Mouse (Mus musculus): ENCODE data around the gene Lilr4b.
"Not testable (repeated sequence)": the region's sequence is repeated elsewhere in the genome, so short reads cannot be mapped to it uniquely, and the experiment has no call there.

Lilr4b gene

GRCm38 (mm10) chr10:51480397-51480796, at the start of gene Lilr4b, which contains the start of gene Gm49339:
Gene Lilr4b, plus strand, starts transcription at chr10:51480632.
Gene Gm49339, plus strand, starts transcription at chr10:51480612.
- not testable (repeated sequence) for DNase-seq

GRCm38 (mm10) chr10:51432940-51433339, 47.5 kb upstream of the Lilr4b start:
- no peak for DNase-seq

- DNase-seq = no peak
Observed at GRCm38 (mm10) chr10:51435684-51436083, 44.7 kb upstream of the Lilr4b start.

- no peak for DNase-seq
Observed at GRCm38 (mm10) chr10:51451610-51452009, 28.8 kb upstream of the Lilr4b start.

- no peak for DNase-seq
Observed at GRCm38 (mm10) chr10:51453616-51454298, 26.7 kb upstream of the Lilr4b start.

DNA sequence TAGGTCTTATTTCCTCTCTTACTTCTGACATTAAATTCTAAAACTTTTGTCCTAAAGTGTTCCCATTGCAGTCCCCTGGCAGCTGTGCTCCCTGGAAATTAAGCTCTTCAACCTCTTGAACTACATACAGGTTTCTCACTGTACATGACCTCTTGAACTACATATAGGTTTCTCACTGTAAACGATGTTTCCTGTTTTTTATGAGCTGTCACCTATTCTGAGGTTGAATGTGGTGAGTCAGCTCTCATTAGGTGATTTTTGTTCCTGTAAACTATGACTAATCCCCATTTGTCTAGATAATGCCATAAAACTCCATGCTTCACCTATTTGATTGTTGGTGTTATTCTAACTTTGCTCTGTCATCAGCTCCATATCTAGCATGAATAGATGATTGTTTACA, 26.1 kb upstream of the Lilr4b start:
- DNase-seq = no peak

- no peak for DNase-seq
Observed at GRCm38 (mm10) chr10:51455762-51456161, 24.7 kb upstream of the Lilr4b start.

- DNase-seq = no peak
Observed at GRCm38 (mm10) chr10:51456369-51456768, 24.1 kb upstream of the Lilr4b start.

DNA sequence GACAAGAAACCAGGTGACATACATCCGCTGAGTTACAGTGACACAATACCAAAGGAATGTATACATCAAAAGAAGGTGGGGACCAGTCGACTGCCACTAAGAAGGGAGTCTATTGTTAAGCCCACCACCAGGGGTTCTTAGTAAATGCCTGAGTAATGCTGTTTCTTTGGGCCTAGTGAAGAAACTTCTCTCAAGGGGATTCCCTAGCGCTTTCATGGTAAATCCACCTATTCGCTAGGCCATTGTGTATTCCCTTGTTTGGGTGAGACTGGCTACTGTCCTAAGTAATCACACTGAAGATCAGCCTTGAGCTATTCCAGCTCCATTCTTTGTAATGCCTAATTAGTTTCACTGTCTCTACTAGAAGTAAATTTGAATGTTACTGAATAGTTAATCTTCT, 16.6 kb upstream of the Lilr4b start:
- DNase-seq = not testable (repeated sequence)

DNA sequence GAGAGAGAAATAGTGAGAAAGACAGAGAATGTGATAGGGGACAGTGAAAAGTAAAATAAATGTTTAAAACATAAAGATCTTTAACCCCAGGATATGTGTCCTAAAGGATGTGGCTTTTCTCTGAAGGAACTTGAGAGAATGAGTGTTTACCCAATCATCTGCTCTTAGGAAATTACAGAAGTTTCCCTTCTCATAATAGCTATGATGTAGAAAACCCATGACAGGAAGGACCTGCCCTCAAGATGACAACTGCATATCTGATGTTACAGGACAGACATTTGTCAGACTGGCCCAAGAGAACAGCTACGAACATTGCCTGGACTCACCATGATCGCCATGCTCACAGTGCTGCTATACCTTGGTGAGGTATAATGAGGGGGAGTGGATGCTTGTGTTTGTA, 10.3 kb downstream of the Lilr4b start, which contains the start of gene Lilrb4a:
TSS of gene Lilrb4a (plus strand) at position 266 of the 400 bp plus-strand sequence.
- DNase-seq = not testable (repeated sequence)

DNA sequence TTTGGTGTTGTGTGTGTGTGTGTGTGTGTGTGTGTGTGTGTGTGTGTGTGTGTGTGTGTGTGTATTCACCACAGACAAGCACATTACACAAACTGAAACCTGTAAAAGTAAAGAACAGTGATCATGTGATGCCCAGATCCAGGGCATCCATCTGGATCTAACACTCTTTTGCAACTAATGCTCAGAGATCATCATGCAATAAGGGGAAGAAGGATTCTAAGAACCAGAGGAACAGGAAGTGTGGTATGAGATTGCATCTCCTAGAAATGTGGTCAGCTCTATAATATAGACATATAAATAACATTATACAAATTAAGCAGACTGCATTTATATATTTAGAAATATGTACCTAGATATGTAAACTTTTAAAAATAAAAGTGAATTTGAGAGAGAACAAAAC, 39.6 kb downstream of the Lilr4b start:
- no peak for DNase-seq

GRCm38 (mm10) chr10:51521453-51521852, 41.0 kb downstream of the Lilr4b start:
- no peak for DNase-seq

DNA sequence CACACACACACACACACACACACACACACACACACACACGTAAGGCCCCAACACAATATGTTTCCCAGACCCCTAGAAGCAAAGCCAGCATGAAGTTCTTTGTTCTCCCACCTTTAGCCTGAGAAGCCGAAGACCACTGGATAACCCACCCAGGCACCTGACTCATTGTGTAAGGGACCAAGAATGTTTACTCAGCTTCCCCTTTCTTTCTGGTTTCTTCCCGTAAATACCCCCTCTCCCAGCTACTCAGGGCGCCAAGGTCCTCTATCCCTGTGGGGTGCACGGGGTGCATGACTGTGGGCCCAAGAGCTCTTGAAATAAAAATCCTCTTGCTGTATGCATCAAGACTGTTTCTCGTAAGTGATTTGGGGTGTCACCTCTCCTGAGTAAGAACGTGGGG, 45.7 kb downstream of the Lilr4b start:
- no peak for DNase-seq

GRCm38 (mm10) chr10:51526633-51527032, 46.2 kb downstream of the Lilr4b start:
- DNase-seq = no peak

GRCm38 (mm10) chr10:51528840-51529434, 48.5 kb downstream of the Lilr4b start:
- DNase-seq = no peak

GRCm38 (mm10) chr10:51529497-51529896, 49.1 kb downstream of the Lilr4b start:
- DNase-seq = no peak

- DNase-seq = no peak
Observed at GRCm38 (mm10) chr10:51530813-51531212, 50.4 kb downstream of the Lilr4b start.

Measured in right cerebral cortex, postnatal 4 days (tissue).